Mouse (Mus musculus) hematopoietic multipotent progenitor cell, adult 10-12 weeks (in vitro differentiated cells): ENCODE measurements around the gene Ang. TPM values are rescaled to one million over a fixed set of nuclear protein-coding genes. Genes with fewer than 3 reads are reported as not detected.

ENCODE experiments used
- polyA plus RNA-seq: library from polyadenylated mRNA; stranded (reverse); fragments of >175 nt; gene quantifications from 2 replicates; pipeline ENCODE4 v1.2.3, GENCODE M21; 2012; ENCODE audit warnings: low replicate concordance

Ang gene
- 0.21 TPM in 1 of 2 replicates, not detected in the other for polyA plus RNA-seq

GRCm38 (mm10) chr14:51090921-51091900, at the start of gene Ang, which contains the start of gene Rnase4:
Ang (plus strand) TSS chr14:51091150.
Rnase4 (plus strand) TSS chr14:51091077.

GRCm38 (mm10) chr14:51041769-51042168, 49.2 kb upstream of the Ang start, which contains the start of gene Rnase9:
Rnase9 (minus strand) TSS chr14:51041869.

GRCm38 (mm10) chr14:51050063-51050462, 40.9 kb upstream of the Ang start, which contains the start of gene Rnase11:
Rnase11 (minus strand) TSS chr14:51050163.

GRCm38 (mm10) chr14:51057401-51057831, 33.5 kb upstream of the Ang start, which contains the start of gene Rnase12:
Rnase12 (minus strand) TSS chr14:51057661.

DNA sequence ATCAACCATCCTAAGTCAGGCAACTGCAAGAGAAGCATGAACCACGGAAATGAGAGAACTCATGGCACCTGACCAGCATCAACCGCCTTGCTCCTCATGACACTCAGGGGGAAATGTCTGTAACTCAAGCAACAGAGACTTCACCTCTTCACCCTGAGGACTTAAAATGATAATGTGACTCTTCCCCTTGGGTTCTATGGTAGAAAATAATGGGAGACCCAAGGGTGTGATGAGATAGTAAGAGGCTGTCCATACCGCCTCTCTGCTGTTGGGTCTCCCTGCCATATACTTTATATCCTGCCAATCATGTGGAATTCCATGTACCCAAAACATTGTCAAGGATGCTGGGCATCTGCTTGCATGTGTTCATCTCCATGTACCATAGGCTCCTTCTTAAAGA, 16.6 kb upstream of the Ang start, which contains the start of gene Olfr750:
Gene Olfr750, minus strand, starts transcription at position 101 of the 400 bp plus-strand sequence.

GRCm38 (mm10) chr14:51113916-51114560, 23.1 kb downstream of the Ang start, which contains the start of gene Eddm3b:
Eddm3b (plus strand) TSS chr14:51114426.

DNA sequence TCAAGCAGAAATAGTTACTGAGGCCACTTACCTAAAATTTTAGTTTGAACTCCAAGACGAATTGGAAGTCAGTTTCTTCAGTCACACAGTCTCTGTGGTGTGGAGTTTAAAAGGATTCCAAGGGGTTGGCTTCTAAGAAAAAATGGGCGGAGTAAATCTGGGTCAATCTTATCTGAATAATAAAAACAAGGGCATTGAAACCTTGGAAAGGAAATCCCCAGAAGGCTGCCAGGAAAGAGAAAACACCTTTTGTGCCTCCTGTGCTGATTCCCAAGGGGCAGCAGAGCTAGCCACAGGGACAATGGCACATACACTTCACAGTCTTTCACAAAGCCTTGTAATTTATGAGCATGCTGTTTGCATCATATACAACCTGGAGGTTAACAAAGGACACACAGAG, 55.7 kb downstream of the Ang start, which contains the start of gene Rnase1:
Gene Rnase1, minus strand, starts transcription at position 101 of the 400 bp plus-strand sequence.

Other genes with a start within 250 kb of the Ang start
- gene Tep1, start 220.6 kb upstream of the Ang start, polyA plus RNA-seq, result 8.1 and 9.7 TPM in 2 replicates
- gene Klhl33, start 193.6 kb upstream of the Ang start, polyA plus RNA-seq, result 0.11 and 0.61 TPM in 2 replicates
- gene Osgep, start 166.3 kb upstream of the Ang start, polyA plus RNA-seq, result 23.9 and 61.6 TPM in 2 replicates
- gene Apex1, start 166.2 kb upstream of the Ang start, polyA plus RNA-seq, result 20.9 and 45.6 TPM in 2 replicates
- gene Pip4p1, start 160.3 kb upstream of the Ang start, polyA plus RNA-seq, result 151 and 508 TPM in 2 replicates
- 1.7 and 1.8 TPM in 2 replicates for gene Pnp, start 160.1 kb upstream of the Ang start, polyA plus RNA-seq
- gene Gm49342, start 146.6 kb upstream of the Ang start, polyA plus RNA-seq, result 1.7 TPM in 1 of 2 replicates, not detected in the other
- gene Pnp2, start 135.2 kb upstream of the Ang start, polyA plus RNA-seq, result not detected in 2 replicates
- not detected in 2 replicates for gene Rnase10, start 83.4 kb upstream of the Ang start, polyA plus RNA-seq
- gene Rnase9, start 49.3 kb upstream of the Ang start, polyA plus RNA-seq, result not detected in 2 replicates
- gene Rnase11, start 41.0 kb upstream of the Ang start, polyA plus RNA-seq, result not detected in 2 replicates
- gene Rnase12, start 33.5 kb upstream of the Ang start, polyA plus RNA-seq, result 0.40 TPM in 1 of 2 replicates, not detected in the other
- gene Olfr750, start 16.7 kb upstream of the Ang start, polyA plus RNA-seq, result not detected in 2 replicates
- 0.76 and 1.6 TPM in 2 replicates for gene Rnase4, start 73 bp upstream of the Ang start, polyA plus RNA-seq
- not detected in 2 replicates for gene Eddm3b, start 23.3 kb downstream of the Ang start, polyA plus RNA-seq
- gene Rnase6, start 32.8 kb downstream of the Ang start, polyA plus RNA-seq, result 7.7 and 15.1 TPM in 2 replicates
- not detected in 2 replicates for gene Rnase1, start 55.6 kb downstream of the Ang start, polyA plus RNA-seq
- gene Rnase2b, start 71.1 kb downstream of the Ang start, polyA plus RNA-seq, result not detected in 2 replicates
- gene Ang2, start 108.0 kb downstream of the Ang start, polyA plus RNA-seq, result not detected in 2 replicates
- not detected in 2 replicates for gene Ear14, start 112.2 kb downstream of the Ang start, polyA plus RNA-seq
- not detected in 2 replicates for gene Rnase2a, start 165.0 kb downstream of the Ang start, polyA plus RNA-seq